Mouse (Mus musculus) midbrain, postnatal 0 days (tissue): Measurements from ENCODE around the gene Gtf2f2. TPM values are rescaled to one million over a fixed set of nuclear protein-coding genes. Genes with fewer than 3 reads are reported as not detected.

Source experiments
- ATAC-seq: fragments of 200-750 bp; cut with Nextera tagmentation; 2 replicates; pipeline ENCODE4 v1.8.0; 2017; ENCODE audit warnings: moderate number of reproducible peaks, mild to moderate bottlenecking, moderate TSS enrichment, moderate library complexity; ENCODE audit not compliant: low FRiP score
- DNase-seq: peaks from one replicate; pipeline ENCODE4 v3.0.0-alpha.2; 2015; ENCODE audit warnings: low spot score
- H3K27ac ChIP-seq: fragments of 300-500 bp; sonication (generic); 2 replicates; pipeline ENCODE4 v1.5.1; 2014; ENCODE audit warnings: low read depth, mild to moderate bottlenecking, low read length, mixed read lengths
- H3K27me3 ChIP-seq: fragments of 300-500 bp; sonication (generic); 2 replicates; pipeline ENCODE4 v1.6.1; 2014; ENCODE audit warnings: low read length, control low read depth, mixed read lengths; ENCODE audit not compliant: insufficient read depth
- H3K36me3 ChIP-seq: fragments of 300-500 bp; sonication (generic); 2 replicates; pipeline ENCODE4 v1.6.1; 2014; ENCODE audit warnings: low read length, control low read depth, mixed read lengths; ENCODE audit not compliant: insufficient read depth
- H3K4me1 ChIP-seq: fragments of 300-500 bp; sonication (generic); 2 replicates; pipeline ENCODE4 v1.6.1; 2014; ENCODE audit warnings: mild to moderate bottlenecking, control low read depth, antibody characterized with exemption, low read length, mixed read lengths; ENCODE audit not compliant: insufficient read depth
- H3K4me2 ChIP-seq: fragments of 300-500 bp; sonication (generic); 2 replicates; pipeline ENCODE4 v1.6.1; 2014; ENCODE audit warnings: low read depth, mild to moderate bottlenecking, low read length, mixed read lengths; ENCODE audit not compliant: poor library complexity, severe bottlenecking
- H3K4me3 ChIP-seq: fragments of 300-500 bp; sonication (generic); 2 replicates; pipeline ENCODE4 v1.5.1; 2014; ENCODE audit warnings: low read depth, mild to moderate bottlenecking, low read length, moderate library complexity
- H3K9ac ChIP-seq: fragments of 300-500 bp; sonication (generic); replicated peaks from 2 replicates; pipeline ENCODE4 v1.6.1; 2014; ENCODE audit warnings: mild to moderate bottlenecking, low read length, moderate library complexity, mixed read lengths; ENCODE audit not compliant: poor library complexity, severe bottlenecking
- H3K9me3 ChIP-seq: fragments of 300-500 bp; sonication (generic); 2 replicates; pipeline ENCODE4 v1.6.1; 2016; ENCODE audit warnings: low read length, control low read depth
- CTCF ChIP-seq: IDR thresholded peaks from 2 replicates; pipeline ENCODE4 v1.5.1; 2016; ENCODE audit warnings: antibody characterized with exemption, mild to moderate bottlenecking
- WGBS: fragments of 180-500 bp; shearing (Covaris S2); extraction: QIAGEN DNeasy Blood & Tissue Kit; methylation state at CpG from one replicate; pipeline ENCODE4 v1.1.7; 2014; 5-methylcytosine and 5-hydroxymethylcytosine counted together
- polyA plus RNA-seq: library from polyadenylated mRNA; unstranded; fragments of >200 nt; fragmentation: Nextera tagmentation; extraction: Ambion mirVana; gene quantifications from 2 replicates; pipeline ENCODE4 v1.2.1, GENCODE M21; 2015
- total RNA-seq: library from RNA; depleted of rRNA; stranded (reverse); fragments of >200 nt; gene quantifications from 2 replicates; pipeline ENCODE4 v1.2.3, GENCODE M21; 2014; rRNA removed

The Gtf2f2 gene
- 22.7 and 23.4 TPM in 2 replicates for total RNA-seq
- 38.4 and 42.6 TPM in 2 replicates for polyA plus RNA-seq

DNA sequence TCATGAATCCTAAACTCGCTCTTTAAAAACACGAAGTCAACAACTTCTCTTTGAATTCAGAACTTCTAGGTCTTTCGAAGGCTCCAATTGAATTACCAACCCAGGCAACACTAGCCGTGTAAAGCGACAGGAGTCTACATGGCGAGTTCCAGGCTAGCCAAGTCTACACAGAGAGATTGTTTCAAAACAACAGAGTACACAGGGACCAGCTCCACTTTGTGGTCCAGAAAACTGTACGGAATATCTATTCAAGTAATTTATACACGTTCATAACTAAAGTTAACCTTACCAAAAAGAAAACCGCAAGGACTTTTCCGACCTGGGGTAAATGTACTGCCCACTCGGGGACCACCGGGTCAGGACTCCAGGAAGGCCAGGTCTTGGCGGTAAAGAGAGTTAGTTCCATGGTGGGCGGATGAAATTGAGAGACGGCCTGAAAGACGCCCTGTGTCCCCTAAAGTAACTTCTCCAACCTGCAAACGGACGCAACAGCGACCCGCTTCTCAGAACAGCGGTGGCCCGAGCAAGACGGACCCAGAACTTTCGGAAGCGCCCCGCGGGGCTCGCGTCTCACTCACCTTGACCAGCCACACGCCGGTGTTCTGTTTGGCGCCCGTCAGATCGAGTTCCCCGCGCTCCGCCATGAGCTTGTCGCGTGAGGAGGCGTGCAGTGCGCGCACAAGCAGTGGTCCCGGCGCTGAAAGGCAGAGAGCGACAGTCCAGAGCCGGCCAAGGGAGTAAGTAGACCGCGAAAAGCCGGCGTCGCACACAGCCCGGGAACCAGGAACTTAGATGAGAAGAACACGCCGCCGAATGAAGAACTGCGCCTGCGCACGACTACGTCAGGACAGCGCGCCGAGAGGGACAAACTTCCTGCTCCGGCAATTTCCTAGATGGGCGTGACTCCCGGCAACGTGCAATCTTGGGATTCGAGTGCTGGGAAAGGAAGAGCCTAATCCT is at the start of gene Gtf2f2:
Gene Gtf2f2, minus strand, starts transcription at position 764 of the 960 bp plus-strand sequence.
- Histone ChIP-seq H3K27me3 (no peaks in the 10 kb centered on the region), H3K4me1 (peaks cover 10% of the 10 kb centered on the region), H3K36me3 (no peaks in the 10 kb centered on the region), H3K9ac (peak within 1 kb of the TSS; percentile 65), H3K4me3 (peak within 1 kb of the TSS; percentile 87), H3K4me2 (peak within 1 kb of the TSS; percentile 77), H3K9me3 (no peaks in the 10 kb centered on the region), H3K27ac (peak within 1 kb of the TSS; percentile 74)
- ATAC-seq, result peak; percentile 92
- DNase-seq, result peak; percentile 97
- no peak for TF ChIP-seq CTCF
- 1% methylated on average over 67 of the region's 67 CpGs for WGBS

GRCm38 (mm10) chr14:76059441-76059840 is 48.8 kb upstream of the Gtf2f2 start:
- 68% methylated on average over 5 of the region's 5 CpGs for WGBS
- ATAC-seq (no peak), DNase-seq (peak; percentile 63)
- no peak overlapping the region for H3K9ac ChIP-seq
- H3K4me2 ChIP-seq, result no peak overlapping the region
- TF ChIP-seq CTCF, result no peak
- H3K27me3 ChIP-seq, result no peaks in the 10 kb centered on the region
- no peaks in the 10 kb centered on the region for H3K4me1 ChIP-seq
- H3K36me3 ChIP-seq, result no peaks in the 10 kb centered on the region
- H3K27ac ChIP-seq, result no peak overlapping the region
- H3K9me3 ChIP-seq, result no peaks in the 10 kb centered on the region
- H3K4me3 ChIP-seq, result no peak overlapping the region

DNA sequence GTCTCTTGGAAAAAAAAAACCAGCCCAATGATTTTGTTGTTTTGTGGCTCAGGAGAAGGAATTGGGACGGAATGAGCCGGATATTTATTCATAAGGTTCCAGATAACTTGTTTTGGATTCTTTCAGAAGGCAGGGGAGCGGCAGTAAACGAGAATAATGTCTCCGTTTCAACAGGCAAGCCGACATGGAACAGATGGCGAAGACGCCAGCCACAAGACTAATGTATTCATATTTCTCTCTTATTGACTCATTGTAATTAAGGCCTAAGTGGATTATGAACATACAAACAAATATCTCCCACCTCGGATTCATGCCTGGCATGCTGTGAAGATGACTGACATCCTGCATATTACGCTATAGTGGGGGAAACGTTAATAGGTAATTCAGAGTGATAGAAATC is 43.1 kb upstream of the Gtf2f2 start:
- ATAC-seq, result no peak
- no peaks in the 10 kb centered on the region for H3K9me3 ChIP-seq
- no peak overlapping the region for H3K27ac ChIP-seq
- no peaks in the 10 kb centered on the region for H3K36me3 ChIP-seq
- no peaks in the 10 kb centered on the region for H3K27me3 ChIP-seq
- DNase-seq, result no peak
- H3K9ac ChIP-seq, result no peak overlapping the region
- WGBS, result 61% methylated on average over 11 of the region's 11 CpGs
- no peak for TF ChIP-seq CTCF
- H3K4me1 ChIP-seq, result no peaks in the 10 kb centered on the region
- H3K4me2 ChIP-seq, result no peak overlapping the region
- no peak overlapping the region for H3K4me3 ChIP-seq

GRCm38 (mm10) chr14:76051966-76052365 is 41.3 kb upstream of the Gtf2f2 start:
- Histone ChIP-seq H3K36me3 (no peaks in the 10 kb centered on the region), H3K4me1 (no peaks in the 10 kb centered on the region), H3K9me3 (no peaks in the 10 kb centered on the region), H3K27me3 (no peaks in the 10 kb centered on the region), H3K4me3 (no peak overlapping the region), H3K9ac (no peak overlapping the region), H3K27ac (no peak overlapping the region), H3K4me2 (no peak overlapping the region)
- no peak for DNase-seq
- no peak for TF ChIP-seq CTCF
- 87% methylated on average over 7 of the region's 7 CpGs for WGBS
- ATAC-seq, result no peak

DNA sequence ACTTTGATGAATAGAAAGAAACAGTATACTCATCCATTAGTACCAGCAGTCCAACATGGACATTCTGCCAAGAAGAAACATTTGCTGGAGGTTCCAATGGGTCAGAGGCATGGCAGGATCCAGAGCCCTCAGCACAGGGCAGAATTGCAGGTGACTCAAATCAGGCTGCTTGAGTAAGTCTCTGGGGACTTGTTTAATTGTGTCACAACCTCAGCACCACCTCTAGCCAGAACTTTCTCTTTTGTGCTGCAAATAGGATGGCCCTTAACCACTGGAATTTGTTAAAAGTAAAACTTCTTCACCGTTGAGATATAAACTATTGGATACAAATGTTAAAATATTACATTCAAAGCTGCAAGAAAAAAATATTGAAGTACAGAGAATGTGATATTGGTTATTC is 35.1 kb upstream of the Gtf2f2 start:
- no peaks in the 10 kb centered on the region for H3K9me3 ChIP-seq
- 55% methylated on average over 1 of the region's 1 CpGs for WGBS
- TF ChIP-seq CTCF, result no peak
- no peak overlapping the region for H3K4me2 ChIP-seq
- DNase-seq (no peak), ATAC-seq (no peak)
- no peaks in the 10 kb centered on the region for H3K27me3 ChIP-seq
- no peak overlapping the region for H3K9ac ChIP-seq
- H3K36me3 ChIP-seq, result no peaks in the 10 kb centered on the region
- H3K4me3 ChIP-seq, result no peak overlapping the region
- H3K4me1 ChIP-seq, result no peaks in the 10 kb centered on the region
- H3K27ac ChIP-seq, result no peak overlapping the region

DNA sequence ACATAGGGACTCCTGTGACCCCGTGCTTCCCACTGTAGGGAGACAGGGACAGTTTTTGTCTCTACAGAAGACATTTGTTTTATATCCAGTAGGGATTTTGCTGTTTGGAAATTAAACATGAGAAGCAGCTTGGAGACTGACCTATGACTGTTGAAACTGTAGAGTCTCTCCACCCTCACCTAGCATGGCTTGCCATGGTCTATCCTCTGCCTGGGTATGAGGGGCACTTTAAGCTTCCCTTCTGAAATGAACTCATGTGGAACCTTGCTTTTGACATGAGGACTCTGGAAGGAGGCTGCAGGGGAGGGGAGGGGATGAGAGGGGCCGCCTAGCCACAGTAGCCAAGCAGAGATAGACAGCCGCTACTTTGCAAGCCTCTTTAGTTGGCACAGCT is 33.5 kb upstream of the Gtf2f2 start:
- H3K27ac ChIP-seq, result no peak overlapping the region
- no peak overlapping the region for H3K4me3 ChIP-seq
- no peaks in the 10 kb centered on the region for H3K4me1 ChIP-seq
- no peaks in the 10 kb centered on the region for H3K9me3 ChIP-seq
- DNase-seq (no peak), ATAC-seq (no peak)
- no peaks in the 10 kb centered on the region for H3K36me3 ChIP-seq
- TF ChIP-seq CTCF, result no peak
- H3K9ac ChIP-seq, result no peak overlapping the region
- WGBS, result 41% methylated on average over 3 of the region's 3 CpGs
- no peaks in the 10 kb centered on the region for H3K27me3 ChIP-seq
- no peak overlapping the region for H3K4me2 ChIP-seq
